Mouse (Mus musculus) liver, embryonic 16.5 days (tissue): ENCODE measurements around the gene Gm19684. TPM values are rescaled to one million over a fixed set of nuclear protein-coding genes. Genes with fewer than 3 reads are reported as not detected.
"Not testable (repeated sequence)": the region's sequence is repeated elsewhere in the genome, so short reads cannot be mapped to it uniquely, and the experiment has no call there.

Experiments
- ATAC-seq: fragments of 200-750 bp; cut with Nextera tagmentation; 2 replicates; pipeline ENCODE4 v1.8.0; 2017; ENCODE audit warnings: low read depth, mild to moderate bottlenecking, moderate number of reproducible peaks, moderate library complexity
- H3K27ac ChIP-seq: fragments of 300-500 bp; sonication (generic); 2 replicates; pipeline ENCODE4 v1.5.1; 2014; ENCODE audit warnings: mild to moderate bottlenecking, low read length
- H3K27me3 ChIP-seq: fragments of 300-500 bp; sonication (generic); 2 replicates; pipeline ENCODE4 v1.6.1; 2014; ENCODE audit warnings: low read depth, low read length, mixed read lengths; ENCODE audit not compliant: control insufficient read depth, insufficient read depth
- H3K36me3 ChIP-seq: fragments of 300-500 bp; sonication (generic); 2 replicates; pipeline ENCODE4 v1.6.1; 2014; ENCODE audit warnings: mild to moderate bottlenecking; ENCODE audit not compliant: control insufficient read depth, insufficient read depth
- H3K4me1 ChIP-seq: fragments of 300-500 bp; sonication (generic); 2 replicates; pipeline ENCODE4 v1.6.1; 2014; ENCODE audit warnings: low read depth, low read length, mixed read lengths; ENCODE audit not compliant: control insufficient read depth
- H3K4me2 ChIP-seq: fragments of 300-500 bp; sonication (generic); 2 replicates; pipeline ENCODE4 v1.6.1; 2014; ENCODE audit warnings: low read depth, low read length, mixed read lengths
- H3K4me3 ChIP-seq: fragments of 300-500 bp; sonication (generic); 2 replicates; pipeline ENCODE4 v1.5.1; 2014; ENCODE audit warnings: low read depth, mild to moderate bottlenecking, low read length
- H3K9ac ChIP-seq: fragments of 300-500 bp; sonication (generic); 2 replicates; pipeline ENCODE4 v1.6.1; 2014; ENCODE audit warnings: low read depth, low read length
- H3K9me3 ChIP-seq: fragments of 300-500 bp; sonication (generic); replicated peaks from 2 replicates; pipeline ENCODE4 v1.6.1; 2016; ENCODE audit warnings: low read length; ENCODE audit not compliant: control insufficient read depth
- WGBS: fragments of 180-500 bp; shearing (Covaris S2); extraction: QIAGEN DNeasy Blood & Tissue Kit; methylation state at CpG from one replicate; pipeline ENCODE4 v1.1.7; 2014; ENCODE audit not compliant: insufficient replicate concordance; 5-methylcytosine and 5-hydroxymethylcytosine counted together
- polyA plus RNA-seq: library from polyadenylated mRNA; unstranded; fragments of >200 nt; fragmentation: Nextera tagmentation; extraction: Ambion mirVana; gene quantifications from 2 replicates; pipeline ENCODE4 v1.2.1, GENCODE M21; 2015

The Gm19684 gene
- polyA plus RNA-seq, 1 experiment from 2014 or later = not detected

DNA sequence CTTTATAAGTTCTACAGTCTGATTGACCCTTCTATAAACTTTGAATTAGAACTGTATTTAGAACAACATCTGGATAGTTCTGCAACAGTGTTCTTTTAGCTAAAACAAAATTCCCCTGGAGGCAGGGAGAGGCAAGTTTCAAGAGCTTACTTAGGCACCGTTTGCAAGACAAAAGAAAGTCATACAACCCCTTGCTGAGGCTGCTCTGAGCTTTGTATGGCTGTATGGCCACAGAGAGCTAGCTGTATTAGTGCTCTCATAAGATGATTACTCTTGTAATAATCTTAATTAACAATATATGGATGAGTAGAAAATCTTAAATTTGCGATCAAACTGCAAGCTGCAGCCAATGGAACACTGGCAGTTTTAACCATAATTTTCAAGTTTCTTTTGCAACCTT, 21.9 kb upstream of the Gm19684 start:
- not testable (repeated sequence) for H3K36me3 ChIP-seq, H3K4me3 ChIP-seq, H3K9ac ChIP-seq, ATAC-seq, H3K27me3 ChIP-seq, H3K4me1 ChIP-seq, H3K27ac ChIP-seq, H3K4me2 ChIP-seq, H3K9me3 ChIP-seq
- 43% methylated on average over 2 of the region's 2 CpGs for WGBS

DNA sequence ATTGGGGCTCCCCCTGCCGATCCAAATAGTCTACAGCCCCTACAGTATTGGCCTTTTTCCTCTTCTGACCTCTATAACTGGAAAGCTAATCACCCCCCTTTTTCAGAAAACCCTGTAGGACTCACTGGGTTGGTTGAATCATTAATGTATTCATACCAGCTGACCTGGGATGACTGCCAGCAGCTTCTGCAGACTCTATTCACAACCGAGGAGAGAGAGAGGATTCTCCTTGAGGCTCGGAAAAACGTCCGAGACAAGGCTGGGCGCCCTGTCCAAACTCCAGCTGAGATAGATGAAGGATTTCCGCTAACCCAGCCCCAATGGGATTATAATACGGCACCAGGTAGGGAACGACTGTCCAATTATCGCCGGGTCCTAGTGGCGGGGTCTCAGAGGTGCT, 19.4 kb upstream of the Gm19684 start:
- not testable (repeated sequence) for H3K27ac ChIP-seq, H3K4me1 ChIP-seq, H3K9me3 ChIP-seq, H3K4me2 ChIP-seq, H3K27me3 ChIP-seq, H3K36me3 ChIP-seq, H3K4me3 ChIP-seq, H3K9ac ChIP-seq, ATAC-seq
- 82% methylated on average over 11 of the region's 12 CpGs for WGBS

DNA sequence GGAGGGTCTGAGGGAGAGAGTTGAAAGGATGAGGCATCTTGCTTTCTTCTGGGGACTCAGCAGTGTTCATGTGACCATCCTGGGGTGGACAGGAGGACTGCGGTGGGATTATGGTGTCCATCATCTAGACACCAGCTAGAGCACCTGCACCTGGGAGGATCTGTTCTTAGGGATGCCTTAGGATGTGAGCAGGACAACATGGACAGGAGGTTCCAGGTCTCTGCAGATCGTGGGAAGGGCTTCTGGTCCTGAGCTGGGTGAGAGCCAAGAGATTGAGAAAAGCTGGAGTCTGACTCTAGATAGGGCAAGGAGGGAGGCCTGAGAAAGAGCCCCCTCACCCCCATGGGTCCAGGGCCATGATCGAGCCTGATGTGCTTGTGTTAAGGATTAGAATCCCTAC, 11.3 kb upstream of the Gm19684 start:
- H3K27ac ChIP-seq, H3K4me3 ChIP-seq, H3K4me2 ChIP-seq, ATAC-seq, H3K36me3 ChIP-seq, H3K4me1 ChIP-seq, H3K9ac ChIP-seq, H3K9me3 ChIP-seq: not testable (repeated sequence)
- WGBS = 43% methylated on average over 3 of the region's 3 CpGs
- H3K27me3 ChIP-seq = peaks cover 15% of the 10 kb centered on the region

DNA sequence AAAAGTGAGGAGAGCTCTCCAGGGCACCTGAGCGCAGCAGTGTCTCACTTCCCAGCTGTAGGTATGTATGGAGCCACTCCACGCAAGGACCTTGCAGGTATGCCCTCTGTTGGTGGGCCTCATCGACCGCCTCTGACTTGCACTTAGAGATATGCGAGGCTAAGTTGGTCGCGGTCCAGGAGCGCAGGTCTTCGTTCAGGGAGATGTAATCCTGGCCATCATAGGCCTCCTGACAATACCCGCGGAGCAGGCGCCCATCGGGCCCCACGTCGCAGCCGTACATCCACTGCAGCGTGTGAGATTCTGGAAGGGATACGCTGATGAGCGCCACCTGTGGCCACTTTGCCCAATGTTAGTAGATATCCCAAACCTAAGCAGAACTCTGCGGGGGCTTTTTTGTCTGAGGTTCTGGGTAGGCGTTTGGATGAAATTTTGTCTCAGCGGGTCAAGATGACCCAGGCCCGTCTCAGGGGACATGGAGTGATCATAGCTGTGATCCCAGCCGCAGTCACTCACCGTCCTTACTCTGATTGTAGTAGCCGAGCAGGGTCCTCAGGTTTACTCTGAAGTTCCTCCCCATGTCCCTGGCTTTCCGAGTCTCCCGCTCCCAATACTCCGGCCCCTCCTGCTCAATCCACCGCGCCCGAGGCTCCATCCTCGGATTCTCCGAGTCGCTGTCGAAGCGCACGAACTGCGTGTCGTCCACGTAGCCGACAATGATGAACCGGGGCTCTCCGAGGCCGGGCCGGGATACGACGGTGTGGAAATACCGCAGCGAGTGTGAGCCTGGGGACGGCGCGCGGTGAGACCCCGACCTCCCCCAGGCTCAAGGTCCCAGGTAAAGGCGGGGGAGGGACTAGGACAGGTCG, 10.6 kb upstream of the Gm19684 start:
- H3K27me3 ChIP-seq = peaks cover 15% of the 10 kb centered on the region
- 1% methylated on average over 56 of the region's 57 CpGs for WGBS
- not testable (repeated sequence) for H3K36me3 ChIP-seq, H3K9ac ChIP-seq, H3K27ac ChIP-seq, H3K9me3 ChIP-seq, H3K4me1 ChIP-seq
- H3K4me3 ChIP-seq = peak overlapping the region; percentile 46
- peak; percentile 55; the same call in 1 of the 2 replicates for ATAC-seq
- peak overlapping the region; percentile 61 for H3K4me2 ChIP-seq

DNA sequence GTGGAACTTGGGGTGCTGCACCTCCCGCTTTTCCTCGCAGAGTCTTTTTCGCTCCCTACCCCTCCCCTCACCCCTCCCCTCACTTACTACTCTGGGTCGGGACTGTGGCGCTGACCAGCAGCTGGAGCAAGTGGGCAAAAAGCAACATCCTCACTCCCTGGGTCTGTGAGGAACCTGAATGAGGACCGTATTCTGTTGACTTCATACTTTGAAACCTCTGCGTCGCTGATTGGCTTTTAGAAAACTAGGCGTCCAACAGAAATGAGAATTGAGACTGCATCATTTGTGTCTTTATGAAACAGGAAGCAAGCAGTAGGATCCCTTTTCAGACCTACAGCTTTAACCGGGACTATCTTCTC, 10.0 kb upstream of the Gm19684 start:
- Histone ChIP-seq H3K4me3 (peak overlapping the region; percentile 46), H3K27me3 (peaks cover 15% of the 10 kb centered on the region)
- ATAC-seq = 0 out of 2 replicates have a peak, but pooled peaks have one; percentile 19

DNA sequence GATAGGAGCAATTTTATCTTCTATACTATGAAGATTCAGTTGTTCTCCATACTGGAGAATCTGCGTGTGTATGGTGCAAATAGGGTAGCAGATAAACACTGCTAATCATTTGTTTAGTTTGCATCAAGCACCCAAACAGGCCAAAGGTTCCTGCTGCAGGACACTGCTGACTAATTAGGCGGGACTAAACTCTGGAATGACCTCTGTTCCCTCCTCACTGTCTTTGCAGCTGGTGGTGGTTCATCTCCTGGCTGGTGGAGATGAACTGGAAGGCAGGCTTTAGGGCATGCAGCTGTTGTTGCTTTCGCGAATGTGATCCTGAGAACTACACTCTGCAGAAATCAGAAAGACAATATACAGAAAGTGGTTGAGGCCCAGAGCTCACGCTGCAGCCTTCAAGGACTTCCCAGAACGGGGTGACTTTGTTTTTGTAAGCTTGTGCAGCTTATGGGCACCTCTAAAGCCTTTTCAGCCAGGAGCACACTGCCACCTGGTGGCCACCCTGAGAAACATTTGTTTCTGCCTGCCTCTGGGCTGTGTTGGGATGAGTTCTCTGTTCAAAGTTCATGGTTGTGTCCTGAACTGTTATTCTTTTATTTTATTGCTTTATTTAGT, 7.4 kb upstream of the Gm19684 start:
- WGBS = 15% methylated on average over 6 of the region's 6 CpGs
- ATAC-seq = peak; percentile 58; the same call in 1 of the 2 replicates
- not testable (repeated sequence) for H3K4me1 ChIP-seq, H3K4me3 ChIP-seq, H3K4me2 ChIP-seq, H3K9ac ChIP-seq, H3K36me3 ChIP-seq, H3K9me3 ChIP-seq, H3K27ac ChIP-seq
- H3K27me3 ChIP-seq = peaks cover 15% of the 10 kb centered on the region

More for the DNA sequence above, 10.0 kb upstream of the Gm19684 start:
- H3K4me1 ChIP-seq, H3K27ac ChIP-seq, H3K9me3 ChIP-seq, H3K9ac ChIP-seq, H3K36me3 ChIP-seq: not testable (repeated sequence)
- 0% methylated on average over 10 of the region's 10 CpGs for WGBS
- H3K4me2 ChIP-seq = peak overlapping the region; percentile 61

DNA sequence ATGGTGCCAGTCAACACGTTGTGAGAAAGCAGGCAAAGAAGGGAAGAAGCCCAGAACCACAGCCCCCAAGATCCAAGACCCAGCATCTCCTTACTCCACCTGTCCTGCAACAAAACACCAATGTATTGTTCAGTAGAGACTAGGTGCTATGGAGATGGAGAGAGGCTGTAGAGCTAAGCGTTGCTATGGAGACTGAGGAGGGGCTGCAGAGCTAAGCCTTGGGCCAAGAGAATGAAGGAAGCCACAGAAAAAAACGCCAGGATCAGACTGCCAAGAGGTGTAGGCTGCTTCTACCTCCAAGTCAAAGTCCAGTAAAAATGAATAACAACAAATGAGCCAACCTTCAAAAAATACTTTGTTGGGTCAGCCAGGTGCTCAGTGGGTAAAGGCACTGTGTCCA, 4.9 kb upstream of the Gm19684 start:
- not testable (repeated sequence) for H3K27ac ChIP-seq, H3K4me3 ChIP-seq, H3K4me1 ChIP-seq, H3K4me2 ChIP-seq, H3K27me3 ChIP-seq, ATAC-seq, H3K9ac ChIP-seq, H3K9me3 ChIP-seq, H3K36me3 ChIP-seq
- 11% methylated on average over 3 of the region's 3 CpGs for WGBS

DNA sequence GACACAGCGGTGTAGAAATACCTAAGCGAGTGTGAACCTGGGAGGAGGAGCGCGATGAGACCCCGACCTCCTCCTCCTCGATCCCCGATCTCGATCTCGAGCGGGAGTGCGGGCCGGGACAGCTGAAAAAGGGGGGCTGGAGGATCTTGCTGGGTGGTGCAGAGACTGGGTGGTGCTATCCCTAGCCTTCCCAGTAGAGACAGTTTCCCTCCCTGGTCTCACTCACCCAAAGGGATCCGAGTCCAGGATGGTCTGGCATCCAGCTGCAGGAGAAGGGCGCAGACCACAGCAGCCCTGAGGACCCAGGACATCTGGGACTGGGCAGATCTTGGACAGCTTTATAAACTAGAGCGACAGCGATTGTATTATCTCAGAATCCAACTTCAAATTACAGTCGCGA, 639 bp upstream of the Gm19684 start:
- WGBS = 19% methylated on average over 18 of the region's 18 CpGs
- not testable (repeated sequence) for H3K9ac ChIP-seq, H3K4me1 ChIP-seq, H3K4me3 ChIP-seq, H3K27ac ChIP-seq, H3K36me3 ChIP-seq, H3K9me3 ChIP-seq, H3K27me3 ChIP-seq
- 0 out of 2 replicates have a peak, but pooled peaks have one; percentile 30 for ATAC-seq
- H3K4me2 ChIP-seq = peak overlapping the region; percentile 39; the same call in 1 of the 2 replicates

DNA sequence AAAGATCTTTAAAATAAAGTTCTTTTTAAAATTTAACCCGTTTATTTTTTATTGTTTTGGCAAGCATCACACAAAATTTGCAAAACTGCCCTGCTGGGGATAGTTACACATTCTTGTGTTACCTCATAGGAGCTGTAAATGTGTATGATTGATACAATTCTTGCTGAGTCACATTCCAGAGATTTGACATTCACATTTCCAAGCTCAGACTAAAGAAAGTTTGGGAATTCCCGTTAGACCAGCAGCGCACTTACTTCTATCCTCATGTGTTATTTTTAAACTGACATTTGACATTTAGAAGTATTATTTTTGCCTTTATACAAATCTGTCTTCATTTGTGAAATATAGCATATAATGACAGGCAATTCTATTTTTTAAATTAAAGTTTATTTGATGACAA, 2.6 kb downstream of the Gm19684 start:
- not testable (repeated sequence) for H3K27ac ChIP-seq

More for the DNA sequence above, 2.6 kb downstream of the Gm19684 start:
- not testable (repeated sequence) for H3K4me2 ChIP-seq, H3K4me1 ChIP-seq, H3K9me3 ChIP-seq, H3K36me3 ChIP-seq, H3K9ac ChIP-seq, H3K4me3 ChIP-seq, ATAC-seq, H3K27me3 ChIP-seq
- whole genome bisulfite sequencing = 57% methylated on average over 3 of the region's 3 CpGs
